Mouse (Mus musculus) right cerebral cortex, adult 2 months (tissue): Measurements from ENCODE around the gene Myg1.

ENCODE experiments used
- DNase-seq, 2 experiments: peaks; one replicate each; pipeline ENCODE4 v3.0.0; 2021 to 2022; ENCODE audit warnings: low spot score in 2 of 2

The Myg1 gene

GRCm38 (mm10) chr15:102383671-102384070 lies 52.2 kb downstream of the Myg1 start:
- no peak for DNase-seq

GRCm38 (mm10) chr15:102386640-102387039 lies 55.1 kb downstream of the Myg1 start:
- DNase-seq: no peak
